Mouse (Mus musculus): ENCODE data around the gene Mrvi1. TPM values are rescaled to one million over a fixed set of nuclear protein-coding genes. Genes with fewer than 3 reads are reported as not detected.
"Not testable (repeated sequence)": the region's sequence is repeated elsewhere in the genome, so short reads cannot be mapped to it uniquely, and the experiment has no call there.

The Mrvi1 gene
- polyA plus RNA-seq, 1 experiment: 2.6 TPM

GRCm38 (mm10) chr7:110897202-110897601 is 85.1 kb downstream of the Mrvi1 start:
- Histone ChIP-seq H3K4me3 (ENCODE audit: insufficient read depth, low read length) (no peak overlapping the region), H3K4me1 (ENCODE audit: control insufficient read depth, insufficient read depth, low read length) (no peaks in the 10 kb centered on the region), H3K27ac (ENCODE audit: insufficient read depth, low read length) (no peak overlapping the region)
- TF ChIP-seq CTCF (IDR thresholded peaks at IDR 0.05; ENCODE audit: extremely low read depth, insufficient read depth, low read length) (no peak), POLR2A (IDR thresholded peaks at IDR 0.05; ENCODE audit: extremely low read depth, insufficient read depth, low read length) (no peak)

GRCm38 (mm10) chr7:110896453-110896852 is 85.8 kb downstream of the Mrvi1 start:
- Histone ChIP-seq H3K4me3 (ENCODE audit: insufficient read depth, low read length) (no peak overlapping the region), H3K27ac (ENCODE audit: insufficient read depth, low read length) (no peak overlapping the region), H3K4me1 (ENCODE audit: control insufficient read depth, insufficient read depth, low read length) (no peaks in the 10 kb centered on the region)
- no peak for TF ChIP-seq POLR2A (IDR thresholded peaks at IDR 0.05; ENCODE audit: extremely low read depth, insufficient read depth, low read length)
- no peak for TF ChIP-seq CTCF (IDR thresholded peaks at IDR 0.05; ENCODE audit: extremely low read depth, insufficient read depth, low read length)

DNA sequence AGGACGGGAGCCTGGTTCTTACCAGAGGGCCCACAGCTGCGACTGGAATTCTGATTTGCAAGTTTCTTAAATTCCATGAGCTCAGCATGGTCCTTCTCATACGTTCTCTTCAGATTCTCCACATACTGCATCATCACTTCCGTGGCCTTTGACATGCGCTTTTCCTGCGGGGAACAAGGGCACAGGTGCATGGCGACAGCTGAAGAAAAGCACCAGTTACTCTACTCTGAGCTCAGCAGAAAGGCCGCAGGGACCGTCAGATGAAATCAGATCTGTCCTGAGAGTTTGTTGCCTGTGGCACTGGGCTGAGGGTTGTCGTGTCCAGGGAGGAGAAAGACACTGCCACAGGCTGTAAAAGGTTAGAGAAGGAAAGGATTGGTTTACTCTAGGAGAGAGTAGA is 86.5 kb downstream of the Mrvi1 start:
- H3K4me3 ChIP-seq (ENCODE audit: insufficient read depth, low read length); H3K4me1 ChIP-seq (ENCODE audit: control insufficient read depth, insufficient read depth, low read length); H3K27ac ChIP-seq (ENCODE audit: insufficient read depth, low read length): not testable (repeated sequence)

DNA sequence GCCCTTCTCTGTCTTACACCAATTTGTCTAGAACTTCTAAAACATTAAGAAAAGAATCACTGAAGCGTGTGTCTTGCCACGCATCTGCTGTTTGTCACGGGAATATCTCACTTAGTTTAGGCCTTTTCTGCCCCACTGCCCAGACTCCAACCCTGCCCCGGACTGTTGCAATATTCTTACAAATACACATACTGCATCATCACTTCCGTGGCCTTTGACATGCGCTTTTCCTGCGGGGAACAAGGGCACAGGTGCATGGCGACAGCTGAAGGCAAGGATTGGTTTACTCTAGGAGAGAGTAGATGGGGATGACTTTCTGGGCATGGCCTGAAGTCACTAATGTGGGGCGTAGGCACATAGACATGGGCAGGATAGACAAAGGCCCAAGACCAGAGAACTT is 87.6 kb downstream of the Mrvi1 start:
- Histone ChIP-seq H3K27ac (ENCODE audit: insufficient read depth, low read length) (no peak overlapping the region), H3K4me1 (ENCODE audit: control insufficient read depth, insufficient read depth, low read length) (no peaks in the 10 kb centered on the region), H3K4me3 (ENCODE audit: insufficient read depth, low read length) (no peak overlapping the region)
- TF ChIP-seq CTCF (IDR thresholded peaks at IDR 0.05; ENCODE audit: extremely low read depth, insufficient read depth, low read length) (no peak), POLR2A (IDR thresholded peaks at IDR 0.05; ENCODE audit: extremely low read depth, insufficient read depth, low read length) (no peak)

DNA sequence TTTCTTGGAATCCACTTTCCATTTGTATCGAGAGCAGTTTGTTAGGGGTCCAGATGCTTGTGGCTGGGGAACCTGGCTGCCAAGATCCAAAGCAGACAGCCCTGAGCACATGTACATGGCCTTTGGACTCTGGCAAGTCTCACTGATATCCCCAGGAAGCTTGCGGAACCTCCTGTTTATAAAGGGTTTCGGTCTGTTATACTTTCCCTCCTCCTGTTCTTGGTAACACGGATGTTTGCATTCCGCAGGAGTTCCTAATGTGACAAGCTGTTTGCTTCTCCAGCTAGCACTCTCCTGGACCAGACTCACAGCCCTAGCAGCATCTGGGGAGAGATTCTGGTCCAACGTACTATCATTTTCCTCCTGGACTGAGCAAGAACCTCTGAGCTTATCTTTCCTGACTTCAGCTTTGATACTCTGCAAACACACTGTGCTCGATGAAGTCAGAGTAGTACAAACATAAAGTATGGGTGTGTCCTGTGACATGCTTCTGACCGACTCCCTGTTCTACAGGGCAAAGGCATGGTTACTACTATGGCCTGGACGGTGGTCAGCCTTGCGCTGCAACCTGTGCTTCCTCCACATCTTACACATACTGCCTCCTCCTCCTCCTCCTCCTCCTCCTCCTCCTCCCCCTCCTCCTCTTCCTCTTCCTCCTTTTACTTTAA is 88.2 kb downstream of the Mrvi1 start:
- H3K4me3 ChIP-seq (ENCODE audit: insufficient read depth, low read length): no peak overlapping the region
- no peaks in the 10 kb centered on the region for H3K4me1 ChIP-seq (ENCODE audit: control insufficient read depth, insufficient read depth, low read length)
- TF ChIP-seq POLR2A (IDR thresholded peaks at IDR 0.05; ENCODE audit: extremely low read depth, insufficient read depth, low read length): no peak
- TF ChIP-seq CTCF (IDR thresholded peaks at IDR 0.05; ENCODE audit: extremely low read depth, insufficient read depth, low read length): no peak
- no peak overlapping the region for H3K27ac ChIP-seq (ENCODE audit: insufficient read depth, low read length)

- no peak overlapping the region for H3K27ac ChIP-seq (ENCODE audit: insufficient read depth, low read length)
Measured at GRCm38 (mm10) chr7:110891501-110891986, 90.7 kb downstream of the Mrvi1 start.

DNA sequence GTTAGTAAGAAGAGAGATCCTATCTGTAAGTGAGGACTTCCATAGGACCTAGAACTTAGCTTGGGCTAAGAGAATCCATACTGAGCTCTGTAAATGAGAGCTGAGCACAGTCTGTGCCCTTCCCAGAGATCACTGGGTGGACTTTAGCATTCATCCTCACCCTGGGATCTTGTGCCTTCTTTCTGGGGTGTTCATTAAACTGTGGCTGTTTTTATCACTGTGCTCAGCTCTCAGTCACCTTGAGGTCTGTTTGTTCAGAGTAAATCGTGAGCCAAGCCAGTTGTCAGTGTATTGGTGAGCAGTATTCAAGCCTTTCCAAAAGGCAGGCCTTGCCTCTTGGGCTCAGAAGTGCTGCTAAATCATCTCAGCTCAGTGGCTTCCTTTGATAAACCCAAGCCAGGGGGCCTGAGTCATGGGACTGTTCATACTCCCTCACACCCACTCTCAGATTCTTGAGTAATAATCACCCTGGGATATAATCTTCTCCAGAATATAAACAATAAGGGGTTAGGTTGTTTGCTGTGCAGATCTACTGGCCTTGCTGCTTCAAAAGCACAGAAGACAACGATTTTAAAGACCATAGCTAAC is 100.4 kb downstream of the Mrvi1 start:
- no peak overlapping the region for H3K4me3 ChIP-seq (ENCODE audit: insufficient read depth, low read length)
- H3K4me1 ChIP-seq (ENCODE audit: control insufficient read depth, insufficient read depth, low read length): no peaks in the 10 kb centered on the region
- TF ChIP-seq POLR2A (IDR thresholded peaks at IDR 0.05; ENCODE audit: extremely low read depth, insufficient read depth, low read length): no peak
- no peak for TF ChIP-seq CTCF (IDR thresholded peaks at IDR 0.05; ENCODE audit: extremely low read depth, insufficient read depth, low read length)
- no peak overlapping the region for H3K27ac ChIP-seq (ENCODE audit: insufficient read depth, low read length)

More at GRCm38 (mm10) chr7:110891501-110891986, 90.7 kb downstream of the Mrvi1 start:
- Histone ChIP-seq H3K4me3 (ENCODE audit: insufficient read depth, low read length) (no peak overlapping the region), H3K4me1 (ENCODE audit: control insufficient read depth, insufficient read depth, low read length) (no peaks in the 10 kb centered on the region)
- TF ChIP-seq POLR2A (IDR thresholded peaks at IDR 0.05; ENCODE audit: extremely low read depth, insufficient read depth, low read length): no peak

- TF ChIP-seq POLR2A (IDR thresholded peaks at IDR 0.05; ENCODE audit: extremely low read depth, insufficient read depth, low read length) (no peak), CTCF (IDR thresholded peaks at IDR 0.05; ENCODE audit: extremely low read depth, insufficient read depth, low read length) (no peak)
- Histone ChIP-seq H3K4me3 (ENCODE audit: insufficient read depth, low read length) (no peak overlapping the region), H3K27ac (ENCODE audit: insufficient read depth, low read length) (no peak overlapping the region), H3K4me1 (ENCODE audit: control insufficient read depth, insufficient read depth, low read length) (no peaks in the 10 kb centered on the region)
Measured at GRCm38 (mm10) chr7:110878028-110878427, 104.2 kb downstream of the Mrvi1 start.

DNA sequence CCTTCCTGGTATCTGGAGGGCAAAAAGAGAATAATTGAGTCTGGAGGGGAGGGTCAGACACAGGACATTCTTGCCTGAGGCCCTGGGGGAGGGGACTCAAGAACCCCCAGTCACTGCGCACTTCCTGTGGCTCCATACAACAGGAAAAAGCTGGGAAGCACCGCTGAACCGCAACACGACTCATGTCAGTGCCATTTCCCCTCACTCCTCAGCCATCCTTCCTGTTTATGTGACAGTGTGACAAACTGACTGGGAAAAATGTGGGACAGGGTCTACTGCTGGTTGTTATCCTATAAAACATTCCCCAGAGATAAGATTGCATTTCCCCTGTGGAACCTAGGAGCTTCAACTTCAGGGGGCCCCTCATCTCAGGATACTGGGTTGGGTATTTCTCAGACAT is 105.3 kb downstream of the Mrvi1 start:
- TF ChIP-seq CTCF (IDR thresholded peaks at IDR 0.05; ENCODE audit: extremely low read depth, insufficient read depth, low read length): no peak
- no peak for TF ChIP-seq POLR2A (IDR thresholded peaks at IDR 0.05; ENCODE audit: extremely low read depth, insufficient read depth, low read length)
- H3K4me1 ChIP-seq (ENCODE audit: control insufficient read depth, insufficient read depth, low read length): no peaks in the 10 kb centered on the region
- no peak overlapping the region for H3K4me3 ChIP-seq (ENCODE audit: insufficient read depth, low read length)
- no peak overlapping the region for H3K27ac ChIP-seq (ENCODE audit: insufficient read depth, low read length)

DNA sequence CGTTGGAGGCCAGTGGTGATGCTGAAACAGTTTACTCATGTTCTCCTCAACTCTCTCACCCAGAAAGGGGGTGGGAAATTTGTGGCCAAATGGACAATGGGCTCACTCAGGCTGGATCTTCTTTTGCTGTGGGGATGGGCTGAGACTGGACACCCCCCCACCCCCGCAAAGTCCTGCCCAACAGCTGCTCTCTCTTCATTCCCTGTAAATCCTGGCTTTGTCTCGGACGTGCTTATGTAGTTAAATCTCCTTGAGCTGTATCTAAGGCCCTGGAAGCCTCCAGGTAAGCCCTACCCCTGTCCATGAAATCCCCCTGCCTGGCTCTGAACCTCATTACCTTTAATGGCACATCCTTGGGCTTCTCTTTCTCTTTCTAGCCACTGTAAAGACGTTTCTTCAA is 113.5 kb downstream of the Mrvi1 start:
- no peaks in the 10 kb centered on the region; the same call in 1 of the 2 replicates for H3K4me1 ChIP-seq (ENCODE audit: control insufficient read depth, insufficient read depth, low read length)
- H3K4me3 ChIP-seq (ENCODE audit: insufficient read depth, low read length): no peak overlapping the region
- H3K27ac ChIP-seq (ENCODE audit: insufficient read depth, low read length): no peak overlapping the region
- no peak for TF ChIP-seq CTCF (IDR thresholded peaks at IDR 0.05; ENCODE audit: extremely low read depth, insufficient read depth, low read length)
- TF ChIP-seq POLR2A (IDR thresholded peaks at IDR 0.05; ENCODE audit: extremely low read depth, insufficient read depth, low read length): no peak

All from cortical plate, adult 2 months (tissue).